In the genomic region with DNA sequence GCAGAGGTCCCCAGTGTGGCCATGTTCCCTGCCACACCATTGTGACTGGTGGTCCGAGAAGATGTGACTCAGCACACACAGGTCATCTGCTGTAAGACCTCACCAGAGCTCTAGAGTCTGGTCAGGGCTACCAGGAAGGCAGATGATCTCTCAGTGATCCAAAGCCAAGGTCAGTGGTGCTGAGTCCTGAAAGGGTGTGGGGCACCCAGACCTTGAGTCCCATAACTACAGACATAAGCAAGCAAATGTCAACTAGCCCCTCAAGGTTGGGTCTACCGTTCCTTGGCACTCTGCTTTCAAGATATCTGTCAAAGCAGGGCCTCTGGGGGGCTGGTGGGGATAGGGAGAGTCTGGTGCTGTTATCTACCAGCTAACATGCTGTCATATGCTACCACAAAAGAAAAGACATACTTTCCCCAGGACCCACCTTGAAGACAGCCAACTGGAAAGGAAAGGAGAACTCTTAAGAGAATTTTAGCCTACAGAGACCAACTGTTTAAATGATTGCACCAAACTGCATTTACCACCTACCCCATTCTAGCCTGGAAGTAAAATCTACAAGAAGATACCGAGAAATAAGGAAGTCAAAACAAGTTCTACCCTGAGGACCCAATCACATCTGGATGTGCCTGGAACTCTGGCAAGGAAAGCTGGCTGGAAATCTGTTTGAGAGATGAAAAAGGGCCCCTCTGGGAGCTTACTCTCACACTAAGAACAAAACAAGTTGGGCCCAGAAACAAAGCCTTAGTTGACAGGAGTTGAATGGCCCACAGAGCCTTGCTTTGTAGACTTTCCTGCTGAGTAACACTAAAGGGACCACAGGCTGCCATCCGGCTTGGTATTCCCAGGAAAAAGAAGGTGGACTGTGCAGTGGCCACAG, we compare ENCODE assay signal across 10 mouse cellular contexts. TPM values are rescaled to one million over a fixed set of nuclear protein-coding genes. Genes with fewer than 3 reads are reported as not detected.
DNase-seq lines count a peak whose midpoint lies in the region; ATAC-seq and TF ChIP-seq lines count a peak whose summit lies in the region.
"Had no signal": no experiment of that assay in that cellular context is flagged by ENCODE, and none has a peak within 500 bp of the region (broad histone marks: within the 10 kb centered on the region; RNA-seq: fewer than 3 reads in every experiment).

No protein-coding gene starts in this region.

- intact Hi-C loops in left cerebral cortex, adult 2 months (cut with DNase I): no loop called here

- TF ChIP-seq CTCF in left cerebral cortex, adult 2 months (IDR thresholded peaks at IDR 0.05): no peak

- no peak overlapping the region for H3K9ac ChIP-seq in forebrain, embryonic 12.5 days
- H3K9ac ChIP-seq in forebrain, embryonic 15.5 days (replicated peaks): no peak overlapping the region
- H3K9ac ChIP-seq in liver, embryonic 13.5 days: 0 out of 2 replicates have a peak overlapping the region, but pooled peaks have one; percentile 24

- H3K4me1 ChIP-seq in forebrain, embryonic 12.5 days: peaks cover 22% of the 10 kb centered on the region
- H3K4me1 ChIP-seq in forebrain, embryonic 15.5 days: peaks cover 16% of the 10 kb centered on the region
- H3K4me1 ChIP-seq in liver, embryonic 13.5 days (replicated peaks): peaks cover 45% of the 10 kb centered on the region

- H3K27me3 ChIP-seq in forebrain, embryonic 12.5 days: 0 out of 2 replicates have a peak, but pooled peaks cover 3% of the 10 kb centered on the region
- H3K27me3 ChIP-seq in forebrain, embryonic 15.5 days: no peaks in the 10 kb centered on the region
- H3K27me3 ChIP-seq in liver, embryonic 13.5 days: peaks cover 16% of the 10 kb centered on the region

- H3K9me3 ChIP-seq in forebrain, embryonic 12.5 days: no peaks in the 10 kb centered on the region
- no peaks in the 10 kb centered on the region for H3K9me3 ChIP-seq in forebrain, embryonic 15.5 days
- H3K9me3 ChIP-seq in liver, embryonic 13.5 days (replicated peaks): no peaks in the 10 kb centered on the region

- ATAC-seq in forebrain, embryonic 12.5 days (ENCODE audit: low FRiP score): no peak
- ATAC-seq in forebrain, embryonic 15.5 days (replicated peaks): no peak
- ATAC-seq in liver, embryonic 13.5 days (ENCODE audit: low read depth): peak; percentile 83

- no peaks in the 10 kb centered on the region for H3K36me3 ChIP-seq in forebrain, embryonic 12.5 days (replicated peaks)
- H3K36me3 ChIP-seq in forebrain, embryonic 15.5 days: no peaks in the 10 kb centered on the region
- H3K36me3 ChIP-seq in liver, embryonic 13.5 days: no peaks in the 10 kb centered on the region

- peak overlapping the region; percentile 13 for H3K27ac ChIP-seq in forebrain, embryonic 12.5 days
- no peak overlapping the region for H3K27ac ChIP-seq in forebrain, embryonic 15.5 days (replicated peaks)
- peak overlapping the region; percentile 67 for H3K27ac ChIP-seq in left cerebral cortex, adult 2 months
- peak overlapping the region; percentile 47 for H3K27ac ChIP-seq in liver, embryonic 13.5 days

- DNase-seq in left cerebral cortex, adult 2 months (ENCODE audit: extremely low spot score in 1 of 2, low spot score in 2 of 2): no peak
- DNase-seq in left cerebral cortex, adult 18-20 months (ENCODE audit: low spot score in 2 of 2): no peak
- peak; percentile 37 for DNase-seq in adipocyte (ENCODE audit: low spot score)
- no peak for DNase-seq in liver, embryonic 13.5 days
- no peak for DNase-seq in cerebellum, adult 8-10 months
- DNase-seq in right cerebral cortex, postnatal 36 days (ENCODE audit: low spot score in 2 of 2): no peak
- DNase-seq: heart, postnatal 4 days; kidney, postnatal 36 days had no signal

- WGBS in forebrain, embryonic 12.5 days: 53% methylated on average over 4 of the region's 4 CpGs
- WGBS in forebrain, embryonic 15.5 days: 57% methylated on average over 4 of the region's 4 CpGs
- WGBS in liver, embryonic 13.5 days (ENCODE audit: insufficient replicate concordance): 32% methylated on average over 4 of the region's 4 CpGs

- no peak overlapping the region for H3K4me2 ChIP-seq in forebrain, embryonic 12.5 days
- H3K4me2 ChIP-seq in forebrain, embryonic 15.5 days (replicated peaks): no peak overlapping the region
- H3K4me2 ChIP-seq in liver, embryonic 13.5 days: peak overlapping the region; percentile 10; the same call in 1 of the 2 replicates

- H3K4me3 ChIP-seq in forebrain, embryonic 12.5 days (replicated peaks): no peak overlapping the region
- H3K4me3 ChIP-seq in forebrain, embryonic 15.5 days: no peak overlapping the region
- no peak overlapping the region for H3K4me3 ChIP-seq in left cerebral cortex, adult 2 months
- no peak overlapping the region for H3K4me3 ChIP-seq in liver, embryonic 13.5 days (replicated peaks)

RNA-seq across cellular contexts. Expression of gene Rassf2, which starts 4.8 kb away (rescaled TPM):
- polyA plus RNA-seq in forebrain, embryonic 12.5 days (2016; fragmentation: Nextera tagmentation; extraction: Ambion mirVana): 27.8 and 34.1 TPM in 2 replicates
- polyA plus RNA-seq in forebrain, embryonic 15.5 days (2015; fragmentation: Nextera tagmentation; extraction: Ambion mirVana): 26.2 and 26.8 TPM in 2 replicates
- total RNA-seq in left cerebral cortex, adult 2 months (2021): 10 to 100 TPM; 39.2 to 41.2 TPM
- 10 to 100 TPM; 42.8 to 47.5 TPM for total RNA-seq in left cerebral cortex, adult 18-20 months (2021)
- polyA plus RNA-seq in liver, embryonic 13.5 days (2015; fragmentation: Nextera tagmentation; extraction: Ambion mirVana): 1.6 and 2.2 TPM in 2 replicates
